Mouse (Mus musculus) cerebellum, adult 9-10 months (tissue): ENCODE measurements around the gene Gm2696.
"Not testable (repeated sequence)": the region's sequence is repeated elsewhere in the genome, so short reads cannot be mapped to it uniquely, and the experiment has no call there.

Experiments used
- DNase-seq: peaks from one replicate; pipeline ENCODE4 v3.0.0; 2022

Gene Gm2696

DNA sequence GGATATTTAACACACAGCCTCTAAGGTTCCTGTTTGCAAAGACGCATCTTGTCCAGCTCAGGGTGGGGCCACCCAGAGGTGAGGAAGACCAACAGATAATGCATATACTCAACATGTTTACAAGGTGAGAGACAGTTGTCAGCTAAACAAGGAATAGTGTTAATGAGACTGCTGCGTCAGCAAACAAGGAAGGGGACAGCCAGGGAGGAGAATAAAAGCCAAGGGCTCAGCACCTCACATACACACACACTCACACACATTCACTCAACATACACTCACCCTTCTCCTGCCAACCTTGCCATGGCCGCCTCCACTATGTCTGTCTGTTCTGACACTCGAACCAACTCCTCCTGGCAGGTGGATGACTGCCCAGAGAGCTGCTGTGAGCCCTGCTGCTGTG lies at the start of gene Gm2696:
TSS of gene Gm2696 (plus strand) at position 301 of the 400 bp plus-strand sequence.
- no peak for DNase-seq

DNA sequence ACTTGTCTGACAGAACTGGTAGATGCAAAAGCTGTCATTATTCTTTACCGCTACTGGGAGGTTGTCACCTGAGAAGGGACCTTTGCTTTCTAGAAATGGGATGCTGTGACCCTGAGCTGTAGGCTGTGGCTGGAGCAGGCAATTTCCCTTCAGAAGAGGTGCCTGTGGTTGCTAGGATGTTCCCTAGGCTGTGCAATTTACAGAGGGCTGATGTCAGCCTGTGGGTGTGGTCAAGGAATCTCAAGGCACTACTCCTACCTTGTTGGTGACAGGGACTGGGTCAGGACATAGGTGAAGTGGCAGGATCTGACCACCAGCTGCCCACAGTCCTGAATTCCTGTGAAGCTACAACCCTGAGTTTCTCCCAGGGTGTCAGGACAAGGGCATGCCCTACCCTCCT lies 44.8 kb upstream of the Gm2696 start:
- no peak for DNase-seq

GRCm38 (mm10) chr10:77771225-77771624 lies 43.3 kb upstream of the Gm2696 start, which contains the start of gene Gm3238:
Gene Gm3238 (minus strand): TSS chr10:77771325.
- DNase-seq = not testable (repeated sequence)

DNA sequence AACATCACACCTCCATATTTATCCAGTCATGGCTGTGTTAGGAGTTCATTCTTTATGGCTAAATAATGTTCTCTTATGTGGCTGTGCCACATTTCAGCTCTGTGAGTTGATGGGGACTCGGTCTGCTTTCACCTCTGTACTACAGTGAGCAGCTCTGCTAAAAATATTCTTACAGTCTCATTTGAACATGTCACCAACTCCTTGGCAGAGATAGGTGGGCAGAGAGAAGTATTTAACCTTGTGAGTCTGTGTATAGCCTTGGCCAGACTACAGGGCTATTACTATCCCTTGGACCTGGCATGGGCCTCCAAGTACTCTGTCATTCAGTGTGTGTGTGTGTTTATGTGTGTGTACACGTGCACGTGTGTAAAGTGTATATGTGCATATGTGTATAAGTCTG lies 42.3 kb upstream of the Gm2696 start:
- DNase-seq = not testable (repeated sequence)

- DNase-seq = not testable (repeated sequence)
These were observed 37.6 kb upstream of the Gm2696 start, which contains the start of gene Gm7138 for GRCm38 (mm10) chr10:77776844-77777243. Gene Gm7138 (minus strand): TSS chr10:77776944.

DNA sequence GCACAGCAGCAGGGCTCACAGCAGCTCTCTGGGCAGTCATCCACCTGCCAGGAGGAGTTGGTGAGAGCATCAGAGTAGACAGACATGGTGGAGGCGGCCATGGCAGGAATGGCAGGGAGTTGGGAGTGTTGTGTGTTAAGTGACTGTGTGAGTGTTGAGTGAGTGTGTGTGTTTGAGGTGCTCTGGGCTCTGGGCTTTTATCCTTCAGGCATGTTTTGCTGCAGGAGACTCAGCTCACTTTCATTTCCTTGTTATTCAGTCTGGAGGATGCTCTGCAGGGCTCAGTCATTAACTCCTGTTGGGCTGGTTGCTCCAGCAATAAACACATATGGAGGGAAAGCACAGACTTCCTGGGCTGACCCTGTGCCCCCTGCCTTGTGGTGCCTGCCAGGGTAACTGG lies 32.0 kb upstream of the Gm2696 start, which contains the start of gene Gm3250:
TSS of gene Gm3250 (minus strand) at position 101 of the 400 bp plus-strand sequence.
- DNase-seq = not testable (repeated sequence)

DNA sequence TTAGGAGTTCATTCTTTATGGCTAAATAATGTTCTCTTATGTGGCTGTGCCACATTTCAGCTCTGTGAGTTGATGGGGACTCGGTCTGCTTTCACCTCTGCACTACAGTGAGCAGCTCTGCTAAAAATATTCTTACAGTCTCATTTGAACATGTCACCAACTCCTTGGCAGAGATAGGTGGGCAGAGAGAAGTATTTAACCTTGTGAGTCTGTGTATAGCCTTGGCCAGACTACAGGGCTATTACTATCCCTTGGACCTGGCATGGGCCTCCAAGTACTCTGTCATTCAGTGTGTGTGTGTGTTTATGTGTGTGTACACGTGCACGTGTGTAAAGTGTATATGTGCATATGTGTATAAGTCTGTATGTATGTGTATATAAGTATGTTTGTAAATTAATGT lies 31.1 kb upstream of the Gm2696 start:
- not testable (repeated sequence) for DNase-seq

DNA sequence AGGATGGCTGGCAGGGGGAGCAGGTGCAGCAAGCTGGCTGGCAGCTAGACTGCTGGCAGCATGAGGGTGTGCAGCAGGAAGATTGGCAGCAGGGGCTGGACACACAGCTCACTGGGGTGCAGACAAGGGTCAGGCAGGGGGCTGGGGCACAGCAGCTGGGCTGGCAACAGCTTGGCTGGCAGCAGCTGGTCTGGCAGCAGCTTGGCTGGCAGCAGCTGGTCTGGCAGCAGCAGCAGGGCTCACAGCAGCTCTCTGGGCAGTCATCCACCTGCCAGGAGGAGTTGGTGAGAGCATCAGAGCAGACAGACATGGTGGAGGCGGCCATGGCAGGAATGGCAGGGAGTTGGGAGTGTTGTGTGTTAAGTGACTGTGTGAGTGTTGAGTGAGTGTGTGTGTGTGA lies 26.6 kb upstream of the Gm2696 start, which contains the start of gene Gm7137:
TSS of gene Gm7137 (minus strand) at position 325 of the 400 bp plus-strand sequence.
- DNase-seq = not testable (repeated sequence)

DNA sequence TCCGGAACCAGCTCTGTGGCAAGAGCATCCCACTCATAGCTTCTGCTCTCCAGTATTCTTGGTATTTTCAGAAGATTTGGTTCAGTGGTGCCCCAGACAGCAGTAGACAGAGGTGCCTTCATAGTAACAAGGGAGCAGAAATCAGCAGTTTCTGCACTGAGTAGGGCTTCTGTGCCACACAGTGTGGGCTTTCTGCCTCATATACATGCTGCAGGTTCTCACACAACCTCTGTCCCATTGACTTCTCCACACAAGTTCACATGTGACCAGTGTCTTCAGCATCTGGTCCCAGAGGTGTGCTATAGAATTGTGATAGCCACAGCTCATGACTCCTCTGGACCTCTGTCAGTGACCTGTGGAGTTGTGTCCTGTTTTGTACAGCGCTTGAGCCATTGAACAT lies 25.9 kb upstream of the Gm2696 start:
- DNase-seq = no peak

- DNase-seq = no peak
These were observed 19.5 kb upstream of the Gm2696 start, which contains the start of gene Gm9639 for GRCm38 (mm10) chr10:77794976-77795375. Gene Gm9639 (minus strand): TSS chr10:77795076.

GRCm38 (mm10) chr10:77797677-77798076 lies 16.8 kb upstream of the Gm2696 start:
- no peak for DNase-seq

DNA sequence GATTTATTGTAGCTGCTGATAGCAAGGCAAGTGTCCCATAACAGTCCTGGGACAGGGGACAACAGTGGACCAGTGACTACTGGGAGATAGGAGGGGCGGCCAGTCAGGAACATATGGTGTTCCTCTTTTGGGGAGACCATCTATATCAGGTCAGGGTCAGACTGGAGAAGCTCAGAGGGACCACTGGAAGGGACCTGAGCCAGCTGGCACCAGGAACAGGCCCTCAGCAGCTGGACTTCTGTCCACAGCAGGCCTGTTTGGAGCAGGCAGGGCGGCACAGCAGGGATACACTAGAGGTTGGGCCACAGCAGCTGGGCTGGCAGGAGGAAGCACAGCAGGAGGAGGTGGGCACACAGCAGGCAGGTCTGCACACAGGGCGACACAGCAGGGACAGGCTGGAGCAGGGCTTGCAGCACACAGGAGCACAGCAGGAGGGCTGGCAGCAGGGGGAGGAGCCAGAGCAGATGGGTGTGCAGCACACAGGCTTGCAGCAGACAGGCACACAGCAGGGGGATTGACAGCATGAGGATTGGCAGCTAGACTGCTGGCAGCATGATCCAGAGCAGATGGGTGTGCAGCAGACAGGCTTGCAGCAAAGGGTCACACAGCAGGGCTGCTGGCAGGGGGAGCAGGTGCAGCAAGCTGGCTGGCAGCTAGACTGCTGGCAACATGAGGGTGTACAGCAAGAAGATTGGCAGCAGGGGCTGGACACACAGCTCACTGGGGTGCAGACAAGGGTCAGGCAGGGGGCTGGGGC lies 16.1 kb upstream of the Gm2696 start:
- peak; percentile 26 for DNase-seq

GRCm38 (mm10) chr10:77798921-77799508 lies 15.5 kb upstream of the Gm2696 start, which contains the start of gene Gm19668:
Gene Gm19668 (minus strand): TSS chr10:77799133.
- no peak for DNase-seq

GRCm38 (mm10) chr10:77804095-77804494 lies 10.4 kb upstream of the Gm2696 start:
- DNase-seq = no peak

- no peak for DNase-seq
These were observed 2.7 kb upstream of the Gm2696 start, which contains the start of gene Gm9507 for GRCm38 (mm10) chr10:77811743-77812142. Gene Gm9507 (minus strand): TSS chr10:77811843.

DNA sequence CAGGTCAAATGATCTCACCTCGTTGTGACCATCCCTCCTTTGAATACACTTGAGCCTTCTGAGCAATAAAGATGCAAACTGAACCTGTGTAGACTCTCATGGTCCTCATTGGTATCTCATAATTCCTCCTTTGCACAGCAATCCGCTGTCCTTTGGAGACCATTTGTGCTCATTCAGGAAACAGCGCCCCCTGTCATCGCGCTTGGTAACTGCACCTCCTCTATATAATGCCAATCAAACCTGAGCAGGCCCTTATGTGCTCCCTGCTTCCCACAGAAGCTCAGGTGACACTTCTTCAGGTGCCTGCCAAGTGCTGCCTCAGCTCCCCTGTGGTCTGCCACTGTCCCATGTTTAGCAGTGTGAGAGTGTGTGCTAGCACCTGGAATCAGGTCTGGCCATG lies 1.0 kb downstream of the Gm2696 start:
- no peak for DNase-seq

DNA sequence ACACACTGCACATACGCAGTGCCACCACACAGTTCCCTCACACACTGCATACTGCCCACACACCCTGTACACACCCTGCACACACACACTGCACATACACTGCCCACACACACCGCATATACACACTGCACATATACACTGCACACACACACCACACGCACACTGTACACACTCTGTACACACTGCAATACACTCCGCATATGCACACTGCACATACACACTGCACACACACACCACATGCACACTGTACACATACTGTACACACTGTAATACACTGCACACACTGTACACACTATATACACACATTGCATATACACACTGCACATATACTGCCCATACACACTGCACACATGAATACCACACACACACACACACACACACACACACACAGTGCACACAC lies 4.0 kb downstream of the Gm2696 start:
- no peak for DNase-seq

GRCm38 (mm10) chr10:77819203-77819602 lies 4.7 kb downstream of the Gm2696 start:
- no peak for DNase-seq

GRCm38 (mm10) chr10:77826951-77827350 lies 12.5 kb downstream of the Gm2696 start, which contains the start of gene Krtap10-4:
Gene Krtap10-4 (minus strand): TSS chr10:77827095.
- DNase-seq = no peak

DNA sequence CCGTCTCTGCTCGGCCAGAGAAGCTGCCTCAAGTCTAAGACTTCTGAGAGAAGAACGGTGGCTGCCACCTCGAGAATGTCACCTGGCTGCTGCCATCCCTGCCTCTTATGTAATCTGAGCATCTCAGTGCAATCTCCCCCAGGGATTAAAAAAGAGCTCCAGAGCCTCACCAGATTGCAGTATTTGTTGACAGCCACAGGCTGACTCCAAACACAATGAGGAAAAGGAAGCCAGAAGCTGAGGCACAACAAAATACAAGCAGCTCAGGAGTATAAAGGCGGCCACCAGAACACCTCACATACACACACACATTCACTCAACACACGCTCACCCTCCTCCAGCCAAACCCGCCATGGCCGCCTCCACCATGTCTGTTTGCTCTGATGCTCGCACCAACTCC lies 21.2 kb downstream of the Gm2696 start, which contains the start of gene Krtap10-10:
TSS of gene Krtap10-10 (plus strand) at position 301 of the 400 bp plus-strand sequence.
- no peak for DNase-seq

DNA sequence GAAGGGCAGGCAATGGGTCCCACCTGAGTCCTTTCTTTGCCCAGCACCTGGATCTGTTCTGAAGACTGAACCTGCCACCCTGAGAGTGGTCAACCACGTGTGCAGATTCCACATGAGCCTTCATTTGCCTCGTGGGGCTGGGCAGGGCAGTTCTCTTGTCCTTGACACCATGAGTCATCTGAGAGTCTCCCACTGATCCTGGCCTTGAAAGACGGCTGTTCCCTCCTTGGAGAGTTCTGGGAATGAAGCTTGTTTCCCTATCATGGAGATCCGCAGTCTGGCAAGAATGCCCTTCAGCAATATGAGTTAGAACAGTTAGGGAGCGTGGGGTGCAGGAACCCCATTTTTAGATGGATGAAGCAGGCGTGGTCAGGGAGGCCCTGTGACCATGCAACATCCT lies 24.5 kb downstream of the Gm2696 start:
- no peak for DNase-seq

DNA sequence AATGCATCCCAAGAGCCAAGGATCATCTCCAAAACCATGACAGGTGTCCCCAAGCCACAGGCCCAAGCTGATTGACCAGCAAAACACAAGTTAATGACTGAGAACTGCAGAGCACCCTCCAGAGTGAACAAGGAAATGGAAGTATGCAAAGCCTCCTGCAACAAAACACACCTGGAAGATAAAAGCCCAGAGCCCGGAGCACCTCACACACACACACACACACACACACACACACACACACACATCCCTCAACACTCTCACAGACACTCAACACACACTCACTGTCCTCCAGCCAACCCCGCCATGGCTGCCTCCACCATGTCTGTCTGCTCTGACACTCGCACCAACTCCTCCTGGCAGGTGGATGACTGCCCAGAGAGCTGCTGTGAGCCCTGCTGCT lies 32.0 kb downstream of the Gm2696 start, which contains the start of gene Gm36176:
TSS of gene Gm36176 (plus strand) at position 301 of the 400 bp plus-strand sequence.
- no peak for DNase-seq

DNA sequence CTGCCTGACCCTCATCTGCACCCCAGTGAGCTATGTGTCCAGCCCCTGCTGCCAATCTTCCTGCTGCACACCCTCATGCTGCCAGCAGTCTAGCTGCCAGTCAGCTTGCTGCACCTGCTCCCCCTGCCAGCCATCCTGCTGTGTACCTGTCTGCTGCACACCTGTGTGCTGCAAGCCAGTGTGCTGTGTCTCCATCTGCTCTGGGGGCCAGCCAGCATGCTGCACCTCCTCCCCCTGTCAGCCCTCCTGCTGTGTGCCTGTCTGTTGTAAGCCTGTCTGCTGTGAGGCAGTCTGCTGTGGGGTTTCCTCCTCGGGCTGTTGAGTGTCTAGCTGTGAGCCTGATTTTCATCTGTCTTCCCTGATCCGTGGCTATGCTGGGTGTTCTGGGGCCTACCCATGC lies 32.5 kb downstream of the Gm2696 start:
- DNase-seq = peak; percentile 51

DNA sequence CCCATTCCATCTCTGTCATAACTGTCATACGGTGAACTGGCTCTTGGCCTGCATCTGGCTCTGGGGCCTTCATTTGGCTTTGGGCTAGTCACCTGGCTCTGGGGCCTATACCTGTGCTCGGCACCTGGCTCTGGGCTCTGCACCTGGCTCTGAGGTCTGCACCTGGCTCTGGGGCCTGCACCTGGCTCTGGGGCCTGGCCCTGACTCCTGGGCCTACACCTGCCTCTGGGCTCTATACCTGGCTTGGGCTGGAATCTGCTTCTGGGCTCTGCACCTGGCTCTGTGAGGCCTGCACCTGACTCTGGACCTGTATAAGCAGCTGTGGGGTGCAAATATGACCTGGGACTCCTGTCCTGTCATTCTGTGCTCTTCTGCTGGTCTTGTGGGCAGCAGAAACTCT lies 33.1 kb downstream of the Gm2696 start:
- no peak for DNase-seq
